Mouse (Mus musculus): ENCODE data around the gene Ifi205. TPM values are rescaled to one million over a fixed set of nuclear protein-coding genes. Genes with fewer than 3 reads are reported as not detected.
"Not testable (repeated sequence)": the region's sequence is repeated elsewhere in the genome, so short reads cannot be mapped to it uniquely, and the experiment has no call there.

Ifi205 gene
- 10 to 100 TPM in 1 of 2 experiments, 1 to 10 TPM in 1; 7.5 to 17.1 TPM for total RNA-seq (2021)
- long read RNA-seq, experiment 1, transcript Ifi205-201 (7 exons, 1,613 nt), result major isoform, 13 of 14 reads
- long read RNA-seq, experiment 1, partial matches to known transcripts, result 0 of 14 reads
- long read RNA-seq, experiment 1, other reads (novel, unspliced or antisense), result 1 of 14 reads
- long read RNA-seq, experiment 2, partial matches to known transcripts, result 0 of 2 reads
- long read RNA-seq, experiment 2, other reads (novel, unspliced or antisense), result 0 of 2 reads

DNA sequence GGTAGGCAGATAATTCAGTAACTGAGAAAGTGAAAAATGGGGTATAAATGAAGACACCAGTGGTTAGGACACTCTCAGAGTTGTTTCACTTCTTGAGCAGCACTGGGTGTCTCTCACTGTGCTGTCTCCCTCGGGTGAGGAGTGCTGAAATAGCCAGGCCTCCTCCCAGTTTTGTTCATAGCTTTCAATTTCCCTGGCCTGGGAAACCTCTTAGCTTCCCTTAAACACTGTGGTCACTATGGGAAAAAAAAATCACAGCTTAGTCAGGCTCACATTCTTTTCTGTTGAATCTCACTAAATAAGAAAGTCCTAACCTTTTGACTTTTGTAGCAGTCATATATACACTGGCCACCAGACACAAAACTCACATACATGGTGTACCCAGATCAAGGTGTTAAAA is at the start of gene Ifi205:
Gene Ifi205 (minus strand): TSS at position 113 of the 400 bp plus-strand sequence.
- DNase-seq (ENCODE audit: low spot score), result peak; percentile 68

DNA sequence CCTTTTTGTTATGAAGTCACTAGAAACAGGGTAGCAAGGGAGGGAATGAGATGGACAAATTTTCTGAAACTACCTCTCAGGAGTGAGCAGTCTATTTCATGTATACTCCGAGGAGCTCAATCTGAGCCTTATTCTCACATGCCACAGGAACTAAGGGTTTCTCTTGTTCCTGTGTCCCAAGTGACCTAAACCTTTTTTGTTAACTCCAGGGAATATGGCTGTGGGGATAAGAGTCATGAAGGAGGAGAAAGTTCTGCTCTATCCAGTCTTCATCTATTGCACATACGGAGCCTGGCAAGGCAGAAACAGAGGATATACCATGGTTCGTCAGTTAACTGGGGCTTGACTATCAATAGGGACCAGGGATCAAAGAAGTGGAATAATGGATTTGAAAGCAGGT is 34.7 kb upstream of the Ifi205 start, which contains the start of gene Olfr430:
Gene Olfr430 (plus strand): TSS at position 301 of the 400 bp plus-strand sequence.
- no peak for DNase-seq (ENCODE audit: low spot score)

DNA sequence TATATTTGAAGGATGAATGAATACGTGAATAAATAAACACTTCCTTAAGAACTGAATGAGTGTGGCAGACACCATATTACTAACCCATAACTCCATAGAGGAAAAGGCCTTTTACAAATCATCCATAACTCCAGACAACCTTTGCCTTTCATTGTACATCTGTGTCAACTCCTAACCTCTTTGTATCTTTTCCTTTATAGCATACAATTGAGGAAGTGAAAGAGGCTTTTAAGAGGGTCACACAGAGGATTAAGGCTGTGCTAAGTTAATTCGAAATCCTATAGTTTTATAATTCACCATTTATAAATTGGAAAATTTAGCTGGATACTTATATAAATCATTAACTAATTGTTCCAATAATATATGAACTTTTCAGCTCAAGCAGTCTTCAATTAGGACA is 23.6 kb upstream of the Ifi205 start:
- no peak for DNase-seq (ENCODE audit: low spot score)

DNA sequence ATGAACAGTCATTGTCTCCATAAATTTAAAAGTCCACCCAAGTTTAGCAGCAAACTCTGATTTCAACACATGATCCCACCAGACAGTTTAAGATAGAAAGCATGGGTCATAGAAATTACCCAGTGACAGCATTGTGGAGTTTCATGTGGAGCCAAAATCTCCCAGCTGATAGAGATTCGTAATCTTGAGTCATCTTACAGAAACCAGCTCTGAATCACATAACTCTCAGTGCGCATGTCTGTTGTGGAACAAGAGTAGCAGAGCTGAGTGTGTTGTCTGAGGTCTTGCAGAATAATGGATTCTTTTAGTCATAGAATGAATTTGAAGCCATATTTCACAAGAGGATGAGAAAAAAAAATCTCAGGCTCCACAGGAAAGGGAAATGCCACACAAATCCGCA is 21.4 kb upstream of the Ifi205 start:
- peak; percentile 19 for DNase-seq (ENCODE audit: low spot score)

DNA sequence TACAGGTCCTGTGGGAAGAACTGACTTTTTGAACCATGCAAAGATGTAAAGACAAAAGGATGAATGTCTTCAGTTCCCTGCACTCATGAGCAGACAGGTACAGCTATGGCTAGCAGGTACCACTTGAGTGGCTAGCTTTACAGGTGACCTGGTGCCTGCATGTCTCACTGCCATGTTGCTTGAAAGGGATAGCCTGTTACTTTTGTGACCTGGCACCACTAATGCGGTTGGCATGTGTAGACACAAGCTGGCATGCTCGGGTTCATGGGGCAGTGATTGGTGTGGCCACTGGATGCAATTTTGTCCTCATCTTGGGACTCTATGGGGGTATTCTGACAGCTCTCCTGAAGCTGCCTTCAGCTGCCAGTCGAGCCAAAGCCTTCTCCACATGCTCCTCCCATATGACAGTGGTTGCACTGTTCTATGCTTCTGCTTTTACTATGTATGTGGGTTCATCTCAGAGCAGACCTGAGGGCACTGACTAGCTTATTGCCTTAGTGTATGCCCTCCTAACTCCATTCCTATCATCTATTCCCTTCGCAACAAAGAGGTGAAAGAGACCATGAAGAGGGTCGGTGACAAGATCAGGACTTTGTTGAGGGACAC is 20.4 kb upstream of the Ifi205 start:
- DNase-seq (ENCODE audit: low spot score), result no peak

DNA sequence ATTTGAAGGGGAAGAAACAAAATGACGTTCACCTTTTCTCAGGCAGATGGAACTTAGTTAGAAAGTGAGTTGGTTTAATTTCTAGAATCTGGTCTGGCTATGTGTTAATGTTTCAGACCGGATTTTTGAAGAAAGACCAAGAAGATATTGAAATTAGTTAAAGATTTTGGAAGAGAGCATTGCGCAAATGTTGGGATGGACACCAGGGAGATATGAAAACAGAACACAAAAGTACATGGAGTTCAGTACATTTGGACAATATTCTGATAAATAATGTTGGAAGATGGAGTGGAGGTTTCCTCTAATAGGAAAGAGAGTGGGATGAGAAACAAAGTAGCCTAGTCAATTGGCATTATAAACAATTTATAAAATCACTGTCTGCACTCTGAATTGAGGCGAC is 19.9 kb upstream of the Ifi205 start:
- peak; percentile 44 for DNase-seq (ENCODE audit: low spot score)

DNA sequence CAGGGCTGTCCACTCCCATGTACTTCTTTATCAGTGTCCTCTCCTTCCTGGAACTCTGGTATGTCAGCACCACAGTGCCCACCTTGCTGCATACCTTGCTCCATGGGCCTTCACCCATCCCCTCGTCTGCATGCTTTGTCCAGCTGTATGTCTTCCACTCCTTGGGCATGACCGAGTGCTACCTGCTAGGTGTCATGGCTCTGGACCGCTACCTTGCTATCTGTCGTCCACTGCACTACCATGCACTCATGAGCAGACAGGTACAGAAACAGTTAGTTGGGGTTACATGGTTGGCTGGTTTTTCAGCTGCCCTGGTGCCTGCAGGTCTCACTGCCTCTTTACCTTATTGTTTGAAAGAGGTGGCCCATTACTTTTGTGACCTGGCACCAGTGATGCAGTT is 18.9 kb upstream of the Ifi205 start:
- DNase-seq (ENCODE audit: low spot score), result no peak

DNA sequence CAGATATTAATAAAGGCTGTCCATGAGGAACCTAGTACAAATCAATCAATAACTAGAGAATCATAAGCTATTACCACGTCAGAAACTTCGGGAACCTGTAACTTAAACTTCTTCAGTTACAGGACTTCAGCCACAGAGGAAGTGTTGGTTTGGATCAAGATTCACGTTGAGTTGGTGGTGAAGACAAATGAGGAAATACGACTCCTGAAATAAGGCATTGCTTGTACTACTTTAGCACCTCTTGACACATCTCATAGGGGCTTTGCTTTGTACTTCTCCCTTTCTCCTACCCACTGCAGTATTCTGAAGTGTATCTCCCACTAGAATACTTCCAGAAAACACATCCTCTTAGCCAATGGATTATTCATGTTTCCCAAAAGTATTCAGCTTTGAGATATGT is 17.7 kb upstream of the Ifi205 start:
- DNase-seq (ENCODE audit: low spot score), result not testable (repeated sequence)

DNA sequence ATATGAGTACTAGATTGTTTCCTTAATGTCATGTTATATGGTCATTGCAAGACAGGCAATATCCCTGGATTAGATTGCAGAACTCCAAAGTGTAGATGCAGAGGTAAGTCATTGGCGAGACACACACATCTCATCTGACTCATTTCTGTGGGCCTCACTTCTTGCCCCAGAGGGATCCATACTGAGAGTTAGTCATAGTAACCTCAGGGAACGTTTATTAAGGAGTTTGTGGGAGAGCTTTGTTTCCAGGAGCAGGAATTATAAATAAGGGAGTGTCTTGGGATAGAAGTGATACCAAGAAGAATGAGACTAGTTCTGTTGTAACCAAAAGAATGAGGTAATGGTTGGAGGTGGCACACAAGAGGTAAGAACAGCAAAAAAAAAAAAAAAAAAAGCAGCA is 17.3 kb upstream of the Ifi205 start, which contains the start of gene Olfr432:
Gene Olfr432 (plus strand): TSS at position 313 of the 400 bp plus-strand sequence.
- DNase-seq (ENCODE audit: low spot score), result peak; percentile 15

DNA sequence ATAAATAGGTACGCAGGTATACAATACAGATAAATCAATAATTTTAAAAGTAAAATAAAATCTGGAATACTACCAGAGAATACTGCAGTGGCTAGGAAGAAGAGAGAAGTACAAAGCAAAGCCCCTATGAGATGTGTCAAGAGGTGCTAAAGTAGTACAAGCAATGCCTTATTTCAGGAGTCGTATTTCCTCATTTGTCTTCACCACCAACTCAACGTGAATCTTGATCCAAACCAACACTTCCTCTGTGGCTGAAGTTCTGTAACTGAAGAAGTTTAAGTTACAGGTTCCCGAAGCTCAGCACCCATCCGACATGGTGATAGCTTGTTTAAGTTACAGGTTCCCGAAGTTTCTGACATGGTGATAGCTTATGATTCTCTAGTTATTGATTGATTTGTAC is 16.6 kb upstream of the Ifi205 start:
- not testable (repeated sequence) for DNase-seq (ENCODE audit: low spot score)

DNA sequence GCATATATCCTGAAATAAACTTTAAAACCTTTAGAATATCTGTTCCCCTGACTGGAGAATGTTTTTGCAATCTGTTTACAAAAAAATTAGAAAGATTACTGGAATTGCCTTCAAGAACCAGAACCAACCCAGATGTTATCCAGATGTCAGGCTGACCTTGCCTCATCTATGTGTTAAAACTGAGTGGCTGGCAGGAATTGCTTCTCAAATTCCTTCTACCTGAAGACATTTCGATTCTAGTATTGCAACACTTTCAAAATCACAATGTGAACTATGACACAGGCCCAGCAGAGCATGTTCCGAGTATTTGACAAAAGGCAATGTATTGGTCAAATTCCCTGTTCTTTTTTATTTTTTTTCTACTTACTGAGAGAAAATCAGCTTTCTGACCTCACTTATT is 12.8 kb upstream of the Ifi205 start:
- peak; percentile 64 for DNase-seq (ENCODE audit: low spot score)

DNA sequence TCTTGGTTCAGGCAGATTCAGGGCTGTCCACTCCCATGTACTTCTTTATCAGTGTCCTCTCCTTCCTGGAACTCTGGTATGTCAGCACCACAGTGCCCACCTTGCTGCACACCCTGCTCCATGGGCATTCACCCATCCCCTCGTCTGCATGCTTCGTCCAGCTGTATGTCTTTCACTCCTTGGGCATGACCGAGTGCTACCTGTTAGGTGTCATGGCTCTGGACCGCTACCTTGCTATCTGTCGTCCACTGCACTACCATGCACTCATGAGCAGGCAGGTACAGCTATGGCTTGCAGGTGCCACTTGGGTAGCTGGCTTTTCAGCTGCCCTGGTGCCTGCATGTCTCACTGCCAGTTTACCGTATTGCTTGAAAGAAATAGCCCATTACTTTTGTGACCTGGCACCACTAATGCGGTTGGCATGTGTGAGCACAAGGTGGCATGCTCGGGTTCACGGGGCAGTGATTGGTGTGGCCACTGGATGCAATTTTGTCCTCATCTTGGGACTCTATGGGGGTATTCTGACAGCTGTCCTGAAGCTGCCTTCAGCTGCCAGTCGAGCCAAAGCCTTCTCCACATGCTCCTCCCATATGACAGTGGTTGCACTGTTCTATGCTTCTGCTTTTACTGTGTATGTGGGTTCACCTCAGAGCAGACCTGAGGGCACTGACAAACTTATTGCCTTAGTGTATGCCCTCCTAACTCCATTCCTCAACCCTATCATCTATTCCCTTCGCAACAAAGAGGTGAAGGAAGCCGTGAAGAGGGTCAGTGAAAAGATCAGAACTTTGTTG is 10.7 kb upstream of the Ifi205 start:
- not testable (repeated sequence) for DNase-seq (ENCODE audit: low spot score)

DNA sequence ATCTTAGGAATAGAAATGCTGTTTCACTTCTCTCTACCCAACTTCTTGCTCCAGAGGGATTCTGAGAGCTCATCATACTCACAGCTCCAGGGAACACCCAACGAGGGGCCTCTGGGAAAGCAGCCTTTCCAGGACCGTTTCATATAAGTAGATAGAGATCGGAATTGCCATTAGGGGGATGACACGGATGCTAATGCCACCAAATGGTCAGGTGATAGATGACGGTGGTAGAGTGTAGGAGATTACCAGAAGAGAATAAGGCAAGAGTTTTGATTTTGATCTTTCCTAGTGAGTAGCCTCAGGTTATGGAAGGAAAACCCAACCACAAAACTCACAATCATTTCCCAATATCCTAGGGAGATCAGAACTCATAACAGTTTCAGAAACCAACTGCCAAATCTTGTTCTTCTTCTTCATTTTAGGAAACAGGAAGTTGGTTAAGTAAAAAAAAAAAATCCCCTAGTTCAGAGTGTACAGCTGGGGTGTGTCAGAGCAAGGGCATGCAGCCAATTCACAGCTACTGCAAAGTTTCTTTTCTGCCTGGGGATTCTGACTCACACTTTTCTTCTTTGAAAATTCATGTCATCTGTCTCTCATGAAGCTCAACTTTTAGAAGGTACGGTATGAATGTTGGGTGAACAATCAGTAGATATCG is 9.0 kb upstream of the Ifi205 start, which contains the start of gene Olfr433:
Gene Olfr433 (plus strand): TSS at position 183 of the 655 bp plus-strand sequence.
- DNase-seq (ENCODE audit: low spot score), result peak; percentile 73

DNA sequence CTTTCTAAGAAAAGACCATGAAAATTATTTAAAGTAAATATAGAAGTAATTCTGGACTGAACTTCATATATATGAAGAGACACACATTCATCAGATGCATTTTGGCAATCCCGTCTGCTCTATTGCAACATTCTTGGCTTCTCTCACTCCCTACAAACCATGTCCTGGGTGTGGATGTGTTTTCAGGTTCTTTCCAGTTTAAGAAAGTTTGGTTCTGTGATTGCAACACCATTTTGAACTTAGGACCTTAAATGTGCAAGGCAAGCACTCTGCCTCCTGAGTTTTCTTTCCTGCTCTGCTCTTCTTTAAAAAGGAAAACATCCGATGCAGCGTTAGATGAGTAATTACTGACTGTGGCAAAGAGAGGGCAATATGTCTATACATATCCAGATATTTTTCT is 6.9 kb upstream of the Ifi205 start:
- peak; percentile 43 for DNase-seq (ENCODE audit: low spot score)

DNA sequence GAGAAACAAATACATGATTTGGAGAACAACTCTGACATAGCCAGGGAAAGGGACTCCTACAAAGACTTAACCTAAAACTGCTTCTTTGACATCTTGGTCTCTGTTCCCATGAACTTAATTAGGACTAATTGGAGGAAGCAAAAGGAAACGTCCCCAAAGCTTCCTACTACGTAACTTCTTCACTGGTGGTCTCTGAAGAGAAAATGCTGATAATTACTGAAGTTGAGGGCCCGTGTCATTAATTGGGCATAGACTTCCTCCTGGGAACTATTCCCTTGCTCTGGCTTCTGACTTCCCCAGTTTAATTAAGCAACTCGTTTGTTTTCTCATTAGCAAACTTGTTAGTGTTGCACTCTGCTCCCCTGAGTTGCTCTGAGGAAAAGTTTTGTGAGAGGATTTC is 4.2 kb upstream of the Ifi205 start:
- DNase-seq (ENCODE audit: low spot score), result no peak

DNA sequence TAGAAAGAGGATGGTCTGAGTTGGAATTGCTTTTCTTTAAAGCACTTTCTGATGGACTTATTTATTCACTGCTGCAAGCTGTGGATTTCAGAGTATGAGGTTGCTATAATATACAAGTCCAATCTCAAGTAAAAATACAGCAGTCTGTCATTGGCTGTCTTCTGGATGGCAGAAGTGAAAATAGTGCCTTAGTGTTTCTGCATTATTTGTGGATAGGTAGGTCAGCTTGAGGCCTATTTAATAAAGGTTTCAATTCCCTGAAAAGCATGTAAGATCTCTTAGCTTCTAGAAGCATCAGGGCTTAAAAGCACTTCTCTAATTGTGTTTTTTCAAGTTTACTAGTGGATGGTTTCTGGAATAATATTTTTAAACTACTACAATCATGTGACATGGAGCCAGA is 24.6 kb downstream of the Ifi205 start:
- not testable (repeated sequence) for DNase-seq (ENCODE audit: low spot score)

DNA sequence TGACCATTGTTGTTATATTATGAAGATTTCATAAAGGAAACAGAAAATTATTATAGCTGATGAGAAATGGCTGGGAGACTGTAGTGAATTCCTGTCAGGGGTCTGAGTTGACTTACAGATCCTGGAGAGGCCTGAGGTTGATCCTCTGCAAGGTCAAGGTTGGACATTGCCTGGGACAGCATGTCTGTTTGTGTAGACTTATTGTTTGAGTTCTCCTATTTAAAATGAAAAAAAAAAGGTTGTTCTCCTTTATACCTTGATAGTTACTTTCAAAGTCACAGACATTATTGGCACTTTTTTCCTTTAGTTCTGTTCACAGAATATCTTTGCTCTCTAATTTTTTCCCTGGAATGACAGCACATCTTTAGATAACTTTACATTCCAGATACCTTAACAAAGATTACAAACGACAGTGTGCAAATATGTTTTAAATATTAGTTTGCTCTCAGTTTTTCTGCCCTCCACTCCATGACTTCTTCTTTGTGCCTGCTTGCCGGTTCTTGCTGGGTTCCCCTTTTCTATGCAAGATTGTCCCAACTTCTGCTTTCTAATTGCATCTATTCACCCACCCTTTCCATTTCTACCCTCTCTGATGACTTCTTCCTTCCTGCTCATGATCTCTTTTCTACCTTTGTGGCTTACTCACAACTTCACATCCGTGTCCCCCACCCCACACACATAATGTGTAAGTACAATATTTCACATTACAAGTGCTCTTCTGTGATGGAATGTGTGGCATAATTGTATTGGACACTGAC is 27.1 kb downstream of the Ifi205 start:
- DNase-seq (ENCODE audit: low spot score), result not testable (repeated sequence)

DNA sequence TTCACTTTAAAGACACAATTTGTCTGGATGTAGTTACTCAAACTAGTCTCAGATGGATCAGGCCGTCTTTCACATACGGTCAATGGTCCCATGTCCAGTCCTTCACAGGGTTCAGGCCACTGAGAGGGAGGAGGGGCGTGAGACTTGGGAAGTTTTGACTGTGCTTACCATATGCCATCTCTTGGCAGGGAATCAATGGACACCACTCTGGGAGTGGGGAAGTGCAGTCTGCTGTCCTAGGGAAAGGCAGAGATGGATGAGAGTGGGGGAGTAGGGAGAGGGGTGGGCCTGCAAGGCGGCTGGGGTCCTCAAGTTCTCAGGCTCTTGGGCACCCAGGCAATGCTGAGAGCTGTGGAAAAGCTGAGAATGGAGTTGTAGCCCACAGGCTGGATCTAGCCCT is 36.6 kb downstream of the Ifi205 start:
- DNase-seq (ENCODE audit: low spot score), result no peak

DNA sequence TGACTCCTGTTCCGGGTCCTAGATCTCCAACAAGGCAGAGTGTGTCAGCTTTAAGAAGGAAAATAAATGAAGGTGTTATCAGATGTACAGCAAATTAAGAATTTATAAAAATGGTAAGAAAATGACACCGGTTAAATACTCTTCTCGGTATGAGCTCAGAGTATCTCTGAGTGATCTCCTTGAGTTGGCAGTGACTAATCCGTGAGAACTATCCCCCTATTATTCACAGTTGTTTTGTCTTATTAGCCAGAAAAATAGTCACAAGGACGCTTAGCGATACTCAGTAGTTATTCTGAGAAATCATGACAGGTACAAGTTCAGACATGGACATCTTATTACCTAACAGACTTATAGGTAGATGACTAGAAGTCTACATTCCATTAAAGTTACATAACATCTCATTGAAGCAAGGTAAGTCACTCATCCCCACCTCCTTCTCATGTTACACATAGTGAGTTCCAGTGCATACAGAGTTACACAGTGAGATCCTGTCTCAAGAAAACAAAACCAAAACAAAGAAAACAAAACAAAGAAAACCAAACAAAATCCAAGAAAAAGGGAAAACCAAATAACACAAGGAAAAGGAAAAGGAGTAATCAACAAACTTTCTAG is 48.8 kb downstream of the Ifi205 start, which contains the start of gene Ifi202b:
Gene Ifi202b (minus strand): TSS at position 51 of the 612 bp plus-strand sequence.
- not testable (repeated sequence) for DNase-seq (ENCODE audit: low spot score)

DNA sequence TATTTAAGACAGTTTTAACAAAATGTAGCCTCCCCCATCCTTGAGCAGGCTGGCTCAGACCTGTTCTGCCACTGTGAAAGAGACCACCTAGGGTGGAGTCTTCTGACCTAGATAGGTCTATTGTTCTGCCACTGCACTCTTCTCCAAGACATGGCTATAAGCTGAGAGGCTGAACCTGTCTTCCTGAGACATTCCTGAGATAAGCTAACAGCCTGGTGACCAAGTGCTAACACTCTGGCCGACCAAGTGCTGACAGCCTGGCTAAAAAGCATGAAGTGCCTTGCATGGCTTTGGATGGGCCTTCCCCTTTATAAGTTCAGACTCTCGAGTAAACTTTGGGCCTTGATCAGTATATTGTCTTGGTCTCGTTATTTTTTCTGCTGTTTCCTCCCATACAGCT is 50.6 kb downstream of the Ifi205 start:
- not testable (repeated sequence) for DNase-seq (ENCODE audit: low spot score)

Measured in gastrocnemius, adult 18-20 months (tissue).